Mouse (Mus musculus) thymus, adult 2 months (tissue): ENCODE results near the gene Pnpo.

Source experiments
- CTCF ChIP-seq: fragments of 200-500 bp; IDR thresholded peaks from 2 replicates; pipeline ENCODE4 v1.5.1; 2012; ENCODE audit warnings: mild to moderate bottlenecking, control low read depth, low read length, moderate library complexity, borderline replicate concordance; ENCODE audit not compliant: control insufficient read depth, poor library complexity, insufficient read depth; ENCODE audit errors: extremely low read depth
- POLR2A ChIP-seq: fragments of 200-500 bp; IDR thresholded peaks from 2 replicates; pipeline ENCODE4 v1.6.1; 2012; ENCODE audit warnings: mild to moderate bottlenecking, low read length, control low read depth, moderate library complexity; ENCODE audit not compliant: control insufficient read depth, poor library complexity, insufficient read depth; ENCODE audit errors: extremely low read depth

- no peak for TF ChIP-seq POLR2A
- TF ChIP-seq CTCF, result no peak
Observed at GRCm38 (mm10) chr11:96947849-96948248, 4.1 kb upstream of the Pnpo start.
